ENCODE assay signal across 8 mouse cellular contexts in genomic region chr16:38711245-38711644, GRCm38 (mm10). TPM values are rescaled to one million over a fixed set of nuclear protein-coding genes. Genes with fewer than 3 reads are reported as not detected.
DNase-seq lines count a peak whose midpoint lies in the region; ATAC-seq and TF ChIP-seq lines count a peak whose summit lies in the region.

No protein-coding gene starts in this region.

- H3K27ac ChIP-seq in kidney, embryonic 15.5 days = no peak overlapping the region
- H3K27ac ChIP-seq in embryonic facial prominence, embryonic 12.5 days = peak overlapping the region; percentile 57; the same call in 1 of the 2 replicates
- no peak overlapping the region for H3K27ac ChIP-seq in intestine, postnatal 0 days (ENCODE audit: low read depth, low read length)

- no peaks in the 10 kb centered on the region for H3K9me3 ChIP-seq in kidney, embryonic 15.5 days (replicated peaks)
- no peaks in the 10 kb centered on the region for H3K9me3 ChIP-seq in embryonic facial prominence, embryonic 12.5 days
- H3K9me3 ChIP-seq in intestine, postnatal 0 days (ENCODE audit: control insufficient read depth) = no peaks in the 10 kb centered on the region

- TF ChIP-seq CTCF in intestine, postnatal 0 days (IDR thresholded peaks at IDR 0.05; ENCODE audit: low read depth) = no peak

- H3K27me3 ChIP-seq in kidney, embryonic 15.5 days = no peaks in the 10 kb centered on the region
- H3K27me3 ChIP-seq in embryonic facial prominence, embryonic 12.5 days = no peaks in the 10 kb centered on the region
- H3K27me3 ChIP-seq in intestine, postnatal 0 days (replicated peaks; ENCODE audit: control insufficient read depth, insufficient read depth, low read length) = no peaks in the 10 kb centered on the region

- peaks cover 25% of the 10 kb centered on the region for H3K4me1 ChIP-seq in kidney, embryonic 15.5 days
- H3K4me1 ChIP-seq in embryonic facial prominence, embryonic 12.5 days = peaks cover 18% of the 10 kb centered on the region
- no peaks in the 10 kb centered on the region for H3K4me1 ChIP-seq in intestine, postnatal 0 days (replicated peaks; ENCODE audit: control insufficient read depth, insufficient read depth, low read length)

- WGBS in kidney, embryonic 15.5 days = 30% methylated on average over 4 of the region's 4 CpGs
- 36% methylated on average over 4 of the region's 4 CpGs for WGBS in embryonic facial prominence, embryonic 12.5 days
- WGBS in intestine, postnatal 0 days = 51% methylated on average over 4 of the region's 4 CpGs

- DNase-seq in kidney, postnatal 25 days = no peak
- no peak for DNase-seq in frontal cortex, postnatal 25 days (ENCODE audit: low spot score in 2 of 2)
- DNase-seq in cerebellum, postnatal 14 days = no peak
- no peak for DNase-seq in gastrocnemius, postnatal 10 days

- peak overlapping the region; percentile 75 for H3K4me3 ChIP-seq in kidney, embryonic 15.5 days (replicated peaks)
- H3K4me3 ChIP-seq in embryonic facial prominence, embryonic 12.5 days = peak overlapping the region; percentile 70
- peak overlapping the region; percentile 65 for H3K4me3 ChIP-seq in intestine, postnatal 0 days (ENCODE audit: low read depth, low read length)

- no peak for ATAC-seq in kidney, embryonic 15.5 days (replicated peaks; ENCODE audit: low FRiP score)
- no peak for ATAC-seq in embryonic facial prominence, embryonic 12.5 days (ENCODE audit: insufficient number of reproducible peaks, insufficient read depth, low FRiP score, low TSS enrichment)
- ATAC-seq in intestine, postnatal 0 days = no peak
- ATAC-seq in monocyte, adult 5-6 weeks (replicated peaks; ENCODE audit: insufficient number of reproducible peaks, low FRiP score, low TSS enrichment, poor library complexity, severe bottlenecking) = peak; percentile 42; the same call in 1 of the 2 replicates

- H3K4me2 ChIP-seq in kidney, embryonic 15.5 days = peak overlapping the region; percentile 87
- peak overlapping the region; percentile 73 for H3K4me2 ChIP-seq in embryonic facial prominence, embryonic 12.5 days (replicated peaks)
- H3K4me2 ChIP-seq in intestine, postnatal 0 days (replicated peaks; ENCODE audit: low read depth) = peak overlapping the region; percentile 38

- no peaks in the 10 kb centered on the region for H3K36me3 ChIP-seq in kidney, embryonic 15.5 days
- no peaks in the 10 kb centered on the region for H3K36me3 ChIP-seq in embryonic facial prominence, embryonic 12.5 days
- no peaks in the 10 kb centered on the region for H3K36me3 ChIP-seq in intestine, postnatal 0 days (ENCODE audit: control insufficient read depth, insufficient read depth)

- H3K9ac ChIP-seq in kidney, embryonic 15.5 days = 0 out of 2 replicates have a peak overlapping the region, but pooled peaks have one; percentile 9
- H3K9ac ChIP-seq in embryonic facial prominence, embryonic 12.5 days = no peak overlapping the region
- H3K9ac ChIP-seq in intestine, postnatal 0 days (ENCODE audit: low read depth, low read length) = no peak overlapping the region

RNA-seq across cellular contexts. Expression of gene Arhgap31, which starts 1.8 kb away (rescaled TPM):
- polyA plus RNA-seq in kidney, embryonic 15.5 days (2015; fragmentation: Nextera tagmentation; extraction: Ambion mirVana) = 10.4 and 12.6 TPM in 2 replicates
- polyA plus RNA-seq in embryonic facial prominence, embryonic 12.5 days (2016; fragmentation: Nextera tagmentation; extraction: Ambion mirVana) = 14.3 and 16.5 TPM in 2 replicates
- polyA plus RNA-seq in intestine, postnatal 0 days (2015; fragmentation: Nextera tagmentation; extraction: Ambion mirVana) = 2.8 and 3.1 TPM in 2 replicates
- total RNA-seq in monocyte, adult 5-6 weeks (2017) = 8.6 to 14.4 TPM (median 13.7 TPM) in 3 replicates
- 10 to 100 TPM; 22.1 to 28.5 TPM for total RNA-seq in gastrocnemius, postnatal 10 days (2021)

RNA-seq across cellular contexts. Expression of gene B4galt4, which starts 30.8 kb away (rescaled TPM):
- polyA plus RNA-seq in kidney, embryonic 15.5 days (2015; fragmentation: Nextera tagmentation; extraction: Ambion mirVana) = 29.0 and 30.6 TPM in 2 replicates
- 30.5 and 32.2 TPM in 2 replicates for polyA plus RNA-seq in embryonic facial prominence, embryonic 12.5 days (2016; fragmentation: Nextera tagmentation; extraction: Ambion mirVana)
- 21.2 and 23.5 TPM in 2 replicates for polyA plus RNA-seq in intestine, postnatal 0 days (2015; fragmentation: Nextera tagmentation; extraction: Ambion mirVana)
- 3.7 to 8.1 TPM (median 7.8 TPM) in 3 replicates for total RNA-seq in monocyte, adult 5-6 weeks (2017)
- total RNA-seq in gastrocnemius, postnatal 10 days (2021) = 1 to 10 TPM; 5.5 to 5.7 TPM
